Mouse (Mus musculus): Measurements from ENCODE around the gene Usp4. TPM values are rescaled to one million over a fixed set of nuclear protein-coding genes. Genes with fewer than 3 reads are reported as not detected.

Usp4 gene
- polyA plus RNA-seq, 1 experiment: 102 TPM

DNA sequence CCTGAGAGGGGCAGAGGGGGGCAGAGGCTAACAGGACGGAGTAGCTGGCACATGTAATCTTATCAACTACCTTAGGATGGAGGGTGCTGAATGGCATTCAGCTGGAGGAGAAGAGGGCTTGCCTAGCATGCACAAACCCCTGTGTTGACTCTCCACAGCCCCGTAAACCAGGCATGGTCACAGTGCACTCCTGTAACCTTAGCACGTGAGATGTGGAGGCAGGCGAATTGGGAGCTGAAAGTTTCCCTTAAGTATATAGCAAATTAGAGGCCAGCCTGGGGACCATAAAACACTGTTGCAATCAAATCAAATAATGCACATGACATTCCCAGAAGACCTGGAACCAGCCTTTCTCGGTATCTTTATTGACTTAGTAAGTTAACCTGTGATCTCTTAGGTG, 31.1 kb downstream of the Usp4 start:
- TF ChIP-seq CTCF (IDR thresholded peaks at IDR 0.05; ENCODE audit: borderline replicate concordance, insufficient read depth, low read length) (no peak), POLR2A (IDR thresholded peaks at IDR 0.05; ENCODE audit: low read depth, low read length) (no peak)
- H3K4me1 ChIP-seq (ENCODE audit: control insufficient read depth, insufficient read depth, low read length): no peaks in the 10 kb centered on the region
- H3K27ac ChIP-seq (ENCODE audit: insufficient read depth, low read length): no peak overlapping the region
- H3K4me3 ChIP-seq (ENCODE audit: insufficient read depth, low read length): no peak overlapping the region

DNA sequence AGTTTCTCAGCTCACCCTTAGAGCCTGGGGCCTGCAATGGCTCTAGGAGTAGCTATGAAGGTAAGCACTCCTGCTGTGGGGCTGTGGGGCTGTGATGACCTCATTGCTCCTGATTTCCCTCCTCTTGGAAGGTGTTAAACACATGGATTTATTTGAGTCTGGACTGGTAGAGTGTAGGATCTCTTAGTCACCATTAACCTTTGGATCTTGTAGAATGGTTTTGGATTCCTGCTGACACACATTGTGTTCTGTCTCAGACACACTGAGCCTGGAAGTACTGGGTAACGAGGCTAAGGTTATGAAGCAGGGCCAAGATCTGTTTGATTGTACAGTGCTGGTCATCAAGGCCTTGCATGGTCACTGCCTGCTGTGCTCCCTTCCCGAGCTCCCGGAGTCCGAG, 31.6 kb downstream of the Usp4 start:
- TF ChIP-seq CTCF (IDR thresholded peaks at IDR 0.05; ENCODE audit: borderline replicate concordance, insufficient read depth, low read length) (no peak), POLR2A (IDR thresholded peaks at IDR 0.05; ENCODE audit: low read depth, low read length) (no peak)
- H3K4me1 ChIP-seq (ENCODE audit: control insufficient read depth, insufficient read depth, low read length): no peaks in the 10 kb centered on the region
- no peak overlapping the region for H3K27ac ChIP-seq (ENCODE audit: insufficient read depth, low read length)
- no peak overlapping the region for H3K4me3 ChIP-seq (ENCODE audit: insufficient read depth, low read length)

DNA sequence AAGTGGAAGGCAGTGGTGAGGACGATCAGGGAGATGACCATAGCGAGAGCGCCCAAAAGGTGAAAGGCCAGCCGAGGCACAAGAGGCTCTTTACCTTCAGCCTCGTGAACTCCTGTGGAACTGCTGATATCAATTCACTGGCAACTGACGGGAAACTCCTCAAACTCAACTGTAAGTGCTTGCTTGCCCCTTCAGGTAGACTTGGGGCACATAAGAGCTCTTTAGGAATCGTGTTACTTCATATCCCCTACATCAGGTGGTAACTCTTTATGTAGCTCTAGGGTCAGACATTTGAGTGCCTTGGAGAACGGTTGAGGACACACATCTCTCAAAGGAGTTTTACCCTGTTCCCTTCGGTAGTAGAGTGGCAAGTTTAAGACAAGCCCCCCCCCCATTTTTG, 33.7 kb downstream of the Usp4 start:
- no peak overlapping the region for H3K27ac ChIP-seq (ENCODE audit: insufficient read depth, low read length)
- H3K4me3 ChIP-seq (ENCODE audit: insufficient read depth, low read length): no peak overlapping the region
- no peak for TF ChIP-seq POLR2A (IDR thresholded peaks at IDR 0.05; ENCODE audit: low read depth, low read length)
- no peak for TF ChIP-seq CTCF (IDR thresholded peaks at IDR 0.05; ENCODE audit: borderline replicate concordance, insufficient read depth, low read length)
- H3K4me1 ChIP-seq (ENCODE audit: control insufficient read depth, insufficient read depth, low read length): no peaks in the 10 kb centered on the region

DNA sequence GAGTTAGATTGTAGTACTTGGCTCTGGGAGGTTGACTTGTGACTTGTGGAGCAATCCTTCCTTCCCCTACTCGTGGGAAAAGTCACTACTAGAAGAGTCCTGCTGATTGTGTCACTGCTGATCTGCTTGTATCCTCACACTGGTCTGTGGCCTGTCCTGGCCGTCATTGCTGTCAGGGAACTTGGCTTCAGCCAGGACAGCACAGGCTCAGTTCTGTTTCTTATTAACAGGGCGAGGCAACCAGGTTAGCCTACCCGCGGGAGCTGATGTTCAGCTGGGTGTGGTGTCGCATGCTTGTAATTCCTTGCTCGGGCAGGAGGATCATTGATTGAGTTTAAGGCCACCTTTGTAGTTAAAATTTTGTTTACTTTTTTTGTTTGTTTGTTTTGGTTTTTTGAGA, 37.4 kb downstream of the Usp4 start:
- Histone ChIP-seq H3K27ac (ENCODE audit: insufficient read depth, low read length) (no peak overlapping the region), H3K4me3 (ENCODE audit: insufficient read depth, low read length) (no peak overlapping the region), H3K4me1 (ENCODE audit: control insufficient read depth, insufficient read depth, low read length) (no peaks in the 10 kb centered on the region)
- TF ChIP-seq POLR2A (IDR thresholded peaks at IDR 0.05; ENCODE audit: low read depth, low read length) (no peak), CTCF (IDR thresholded peaks at IDR 0.05; ENCODE audit: borderline replicate concordance, insufficient read depth, low read length) (no peak)

DNA sequence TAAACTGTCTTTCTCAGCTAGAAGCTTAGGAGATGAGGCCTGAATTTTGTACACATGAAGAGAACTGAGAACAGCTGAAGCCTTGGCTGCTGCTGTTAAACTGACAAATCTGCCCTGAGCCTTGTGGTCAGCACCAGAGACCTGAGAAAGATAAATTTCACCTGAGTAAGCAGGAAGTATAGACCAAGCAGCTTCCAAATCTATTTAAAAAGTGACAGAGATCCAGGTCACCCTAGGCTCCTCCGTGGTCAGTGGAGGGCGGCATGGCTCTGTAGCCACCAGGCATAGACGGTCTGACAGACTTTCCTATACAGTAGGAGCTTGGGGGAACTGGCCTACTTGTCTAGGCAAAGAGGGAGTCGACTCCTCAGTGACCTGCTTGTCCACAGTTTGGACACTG, 39.2 kb downstream of the Usp4 start:
- Histone ChIP-seq H3K27ac (ENCODE audit: insufficient read depth, low read length) (no peak overlapping the region), H3K4me1 (ENCODE audit: control insufficient read depth, insufficient read depth, low read length) (no peaks in the 10 kb centered on the region), H3K4me3 (ENCODE audit: insufficient read depth, low read length) (no peak overlapping the region)
- TF ChIP-seq POLR2A (IDR thresholded peaks at IDR 0.05; ENCODE audit: low read depth, low read length) (no peak), CTCF (IDR thresholded peaks at IDR 0.05; ENCODE audit: borderline replicate concordance, insufficient read depth, low read length) (no peak)

DNA sequence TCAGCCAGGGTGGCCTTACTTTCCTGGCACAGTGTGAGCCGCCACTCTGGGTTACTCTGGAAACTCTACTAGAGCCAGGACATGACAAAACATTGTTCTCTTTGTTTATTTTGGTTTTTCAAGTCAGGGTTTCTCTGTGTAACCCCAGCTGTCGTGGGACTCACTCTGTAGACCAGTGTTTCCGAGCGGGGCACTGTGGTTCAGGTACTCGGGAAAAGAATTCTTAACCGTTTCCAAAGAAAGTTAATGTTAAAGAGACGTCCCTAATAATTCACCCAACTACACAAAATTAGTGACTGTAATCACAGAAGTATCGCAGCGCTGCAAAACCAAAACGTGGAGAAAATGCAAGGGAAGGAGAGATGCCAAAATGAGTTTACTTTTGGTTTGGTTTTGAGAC, 40.9 kb downstream of the Usp4 start:
- H3K4me3 ChIP-seq (ENCODE audit: insufficient read depth, low read length): no peak overlapping the region
- H3K27ac ChIP-seq (ENCODE audit: insufficient read depth, low read length): no peak overlapping the region
- TF ChIP-seq POLR2A (IDR thresholded peaks at IDR 0.05; ENCODE audit: low read depth, low read length): no peak
- TF ChIP-seq CTCF (IDR thresholded peaks at IDR 0.05; ENCODE audit: borderline replicate concordance, insufficient read depth, low read length): no peak
- H3K4me1 ChIP-seq (ENCODE audit: control insufficient read depth, insufficient read depth, low read length): no peaks in the 10 kb centered on the region

DNA sequence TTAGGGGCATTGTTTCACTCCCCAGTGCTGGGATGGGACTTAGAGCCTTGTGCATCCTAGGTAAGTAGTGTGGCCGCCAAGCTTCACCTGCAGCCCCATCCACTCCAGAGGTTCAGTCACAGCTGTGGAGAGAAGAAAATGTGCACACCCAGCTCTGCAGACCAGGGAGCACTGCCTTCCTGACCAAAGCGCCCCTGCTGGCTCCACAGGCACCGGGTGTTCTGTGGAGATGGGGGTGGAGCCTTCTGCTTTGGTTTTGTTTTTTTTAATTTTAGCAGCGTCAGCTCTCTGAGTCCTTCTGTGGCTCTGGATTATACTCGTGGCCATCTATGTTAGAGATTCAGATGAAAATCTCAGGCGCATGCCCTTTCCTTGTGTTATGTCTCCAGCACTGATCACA, 41.6 kb downstream of the Usp4 start:
- Histone ChIP-seq H3K4me1 (ENCODE audit: control insufficient read depth, insufficient read depth, low read length) (no peaks in the 10 kb centered on the region), H3K4me3 (ENCODE audit: insufficient read depth, low read length) (no peak overlapping the region)
- TF ChIP-seq POLR2A (IDR thresholded peaks at IDR 0.05; ENCODE audit: low read depth, low read length) (no peak), CTCF (IDR thresholded peaks at IDR 0.05; ENCODE audit: borderline replicate concordance, insufficient read depth, low read length) (no peak)

DNA sequence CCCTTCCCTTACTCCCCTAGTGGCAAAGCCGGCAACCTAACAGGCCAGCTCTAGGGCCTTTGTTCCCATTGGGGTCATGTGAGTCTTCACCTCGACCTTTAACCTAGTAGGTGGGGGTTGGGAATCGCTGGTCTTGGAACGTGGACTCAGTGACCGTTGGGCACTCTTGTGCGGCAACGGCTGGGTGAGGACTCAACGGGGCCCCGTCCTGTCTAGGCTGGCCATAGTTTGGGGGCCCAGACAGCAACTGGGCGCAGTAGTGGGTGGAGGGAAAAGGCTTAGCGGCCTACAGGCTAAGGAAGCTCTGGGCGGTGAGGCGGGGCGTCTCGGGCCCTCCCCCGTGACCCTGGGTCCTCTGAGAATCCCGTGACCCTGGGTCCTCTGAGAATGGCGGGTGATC, 45.0 kb downstream of the Usp4 start, which contains the start of gene 1700102P08Rik:
TSS of gene 1700102P08Rik (plus strand) at position 130 of the 400 bp plus-strand sequence.
- H3K27ac ChIP-seq (ENCODE audit: insufficient read depth, low read length): no peak within 1 kb of the TSS
- H3K4me3 ChIP-seq (ENCODE audit: insufficient read depth, low read length): no peak within 1 kb of the TSS
- TF ChIP-seq POLR2A (IDR thresholded peaks at IDR 0.05; ENCODE audit: low read depth, low read length) (no peak), CTCF (IDR thresholded peaks at IDR 0.05; ENCODE audit: borderline replicate concordance, insufficient read depth, low read length) (no peak)
- H3K4me1 ChIP-seq (ENCODE audit: control insufficient read depth, insufficient read depth, low read length): no peaks in the 10 kb centered on the region

More for the DNA sequence above, 41.6 kb downstream of the Usp4 start:
- no peak overlapping the region for H3K27ac ChIP-seq (ENCODE audit: insufficient read depth, low read length)

DNA sequence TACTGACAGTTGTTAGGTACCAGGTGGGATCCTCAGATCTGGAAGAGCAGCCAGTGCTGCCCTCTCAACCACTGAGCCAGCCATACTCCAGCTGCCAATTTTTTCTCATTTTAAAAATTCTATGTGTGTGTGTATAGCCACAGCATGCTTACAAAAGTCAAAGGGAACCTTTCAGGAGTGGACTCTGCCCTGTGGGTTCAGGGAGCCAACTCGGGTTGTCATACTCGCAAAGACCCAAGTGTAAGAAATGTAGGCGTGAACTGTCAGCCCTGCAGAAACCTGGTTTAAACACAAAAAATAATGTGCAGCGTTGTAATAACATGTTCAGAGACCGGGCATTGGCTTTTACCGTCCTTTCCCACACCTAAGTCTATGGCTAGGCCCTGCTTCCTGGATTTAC, 46.5 kb downstream of the Usp4 start:
- TF ChIP-seq POLR2A (IDR thresholded peaks at IDR 0.05; ENCODE audit: low read depth, low read length): no peak
- no peak for TF ChIP-seq CTCF (IDR thresholded peaks at IDR 0.05; ENCODE audit: borderline replicate concordance, insufficient read depth, low read length)
- H3K4me1 ChIP-seq (ENCODE audit: control insufficient read depth, insufficient read depth, low read length): no peaks in the 10 kb centered on the region
- H3K4me3 ChIP-seq (ENCODE audit: insufficient read depth, low read length): no peak overlapping the region
- no peak overlapping the region for H3K27ac ChIP-seq (ENCODE audit: insufficient read depth, low read length)

DNA sequence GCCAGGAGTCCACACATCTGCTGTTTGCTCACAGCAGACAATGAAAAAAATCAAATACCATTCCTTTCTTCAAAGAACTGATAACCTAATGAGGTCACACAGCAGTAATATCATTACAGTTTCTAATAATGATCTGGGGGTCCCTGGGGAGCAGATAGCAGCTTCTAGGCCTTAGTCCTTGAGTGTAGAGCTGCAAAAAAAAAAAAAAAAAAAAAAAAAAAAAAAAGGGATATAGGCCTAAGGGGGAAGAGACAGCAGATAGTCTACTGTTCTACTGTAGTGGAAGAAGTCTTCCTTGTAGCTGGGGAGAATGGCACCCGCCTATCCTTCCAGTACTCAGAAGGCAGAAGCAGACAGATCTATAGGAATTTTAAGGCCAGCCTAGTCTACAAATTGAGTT, 47.8 kb downstream of the Usp4 start:
- no peak overlapping the region for H3K4me3 ChIP-seq (ENCODE audit: insufficient read depth, low read length)
- TF ChIP-seq POLR2A (IDR thresholded peaks at IDR 0.05; ENCODE audit: low read depth, low read length) (no peak), CTCF (IDR thresholded peaks at IDR 0.05; ENCODE audit: borderline replicate concordance, insufficient read depth, low read length) (no peak)
- no peak overlapping the region for H3K27ac ChIP-seq (ENCODE audit: insufficient read depth, low read length)
- no peaks in the 10 kb centered on the region for H3K4me1 ChIP-seq (ENCODE audit: control insufficient read depth, insufficient read depth, low read length)

DNA sequence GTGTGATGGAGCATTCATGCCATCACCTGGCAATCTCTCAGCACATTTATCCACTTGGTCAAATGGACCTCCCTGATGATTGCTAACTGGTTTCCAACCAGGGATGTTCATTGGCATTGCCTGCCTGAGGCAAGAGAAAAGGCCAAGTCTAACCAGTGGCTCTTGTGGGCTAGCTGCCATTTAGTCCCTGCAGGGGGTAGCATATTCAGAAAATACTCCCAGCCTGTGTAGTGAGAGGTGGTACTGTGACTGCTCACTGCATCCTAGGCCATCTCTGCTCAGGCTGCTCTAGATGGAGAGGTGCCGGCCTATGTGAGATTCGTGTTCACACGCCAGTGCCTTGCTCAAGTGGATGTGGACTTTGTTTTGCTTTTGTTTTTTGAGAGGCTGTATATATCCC, 50.7 kb downstream of the Usp4 start:
- TF ChIP-seq POLR2A (IDR thresholded peaks at IDR 0.05; ENCODE audit: low read depth, low read length) (no peak), CTCF (IDR thresholded peaks at IDR 0.05; ENCODE audit: borderline replicate concordance, insufficient read depth, low read length) (no peak)
- Histone ChIP-seq H3K27ac (ENCODE audit: insufficient read depth, low read length) (no peak overlapping the region), H3K4me3 (ENCODE audit: insufficient read depth, low read length) (no peak overlapping the region), H3K4me1 (ENCODE audit: control insufficient read depth, insufficient read depth, low read length) (no peaks in the 10 kb centered on the region)
